Mouse (Mus musculus) midbrain, embryonic 14.5 days (tissue): ENCODE measurements at regions not wholly inside any gene's neighbourhood (a gene's known extent, or its start where the extent isn't known, plus 50 kb on each side); places are given as distances from the start of the nearest gene placed in this dataset.
A peak's percentile ranks its signal among the peaks of the same experiment; 100 is the strongest.

Source experiments
- ATAC-seq: fragments of 200-750 bp; cut with Nextera tagmentation; 2 replicates; pipeline ENCODE4 v1.8.0; 2017; ENCODE audit warnings: moderate number of reproducible peaks, moderate library complexity; ENCODE audit not compliant: low FRiP score, low TSS enrichment
- DNase-seq: peaks from one replicate; pipeline ENCODE4 v3.0.0-alpha.2; 2015
- H3K27ac ChIP-seq: fragments of 300-500 bp; sonication (generic); replicated peaks from 2 replicates; pipeline ENCODE4 v1.5.1; 2014; ENCODE audit warnings: mild to moderate bottlenecking, low read depth, low read length, moderate library complexity
- H3K27me3 ChIP-seq: fragments of 300-500 bp; sonication (generic); 2 replicates; pipeline ENCODE4 v1.6.1; 2014; ENCODE audit warnings: low read length, control low read depth, mixed read lengths; ENCODE audit not compliant: control insufficient read depth, insufficient read depth
- H3K36me3 ChIP-seq: fragments of 300-500 bp; sonication (generic); 2 replicates; pipeline ENCODE4 v1.6.1; 2014; ENCODE audit warnings: low read length, control low read depth; ENCODE audit not compliant: control insufficient read depth, insufficient read depth
- H3K4me1 ChIP-seq: fragments of 300-500 bp; sonication (generic); 2 replicates; pipeline ENCODE4 v1.6.1; 2014; ENCODE audit warnings: mild to moderate bottlenecking, antibody characterized with exemption, low read length, control low read depth; ENCODE audit not compliant: control insufficient read depth, insufficient read depth
- H3K4me2 ChIP-seq: fragments of 300-500 bp; sonication (generic); 2 replicates; pipeline ENCODE4 v1.6.1; 2014; ENCODE audit warnings: mild to moderate bottlenecking, low read length, moderate library complexity
- H3K4me3 ChIP-seq: fragments of 300-500 bp; sonication (generic); replicated peaks from 2 replicates; pipeline ENCODE4 v1.5.1; 2014; ENCODE audit warnings: low read depth, low read length
- H3K9ac ChIP-seq: fragments of 300-500 bp; sonication (generic); replicated peaks from 2 replicates; pipeline ENCODE4 v1.6.1; 2014; ENCODE audit warnings: mild to moderate bottlenecking, low read length, moderate library complexity
- H3K9me3 ChIP-seq: fragments of 300-500 bp; sonication (generic); 2 replicates; pipeline ENCODE4 v1.6.1; 2016; ENCODE audit warnings: low read length, control low read depth, mixed read lengths; ENCODE audit not compliant: control insufficient read depth
- WGBS: fragments of 180-500 bp; shearing (Covaris S2); extraction: QIAGEN DNeasy Blood & Tissue Kit; methylation state at CpG from one replicate; pipeline ENCODE4 v1.1.7; 2014; 5-methylcytosine and 5-hydroxymethylcytosine counted together

GRCm38 (mm10) chr5:106557733-106558132 is 51.2 kb upstream of the Gm17304 start:
- no peak for ATAC-seq
- 54% methylated on average over 11 of the region's 11 CpGs for WGBS
- H3K9ac ChIP-seq, result no peak overlapping the region

DNA sequence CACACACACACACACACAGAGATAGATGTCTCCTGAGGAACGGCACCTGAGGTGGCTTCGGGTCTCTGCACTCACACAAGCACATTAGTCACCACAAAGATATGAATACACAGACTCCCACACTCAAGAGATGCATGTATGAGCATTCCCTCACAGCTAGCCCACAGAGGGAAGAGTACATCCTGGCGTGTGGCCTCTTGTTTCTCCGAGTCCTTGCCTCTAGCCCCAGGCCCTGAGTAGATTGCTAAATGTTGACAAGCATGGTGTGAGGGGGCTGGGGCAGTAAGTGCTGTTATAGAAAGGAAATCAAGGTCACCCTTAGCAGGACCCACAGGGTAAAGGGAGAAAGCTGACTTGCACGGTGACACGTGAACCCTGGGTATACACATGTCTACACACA is 69.6 kb upstream of the Gm17304 start:
- 0 out of 2 replicates have a peak, but pooled peaks cover 3% of the 10 kb centered on the region for H3K27me3 ChIP-seq
- no peak overlapping the region for H3K27ac ChIP-seq
- no peaks in the 10 kb centered on the region for H3K9me3 ChIP-seq
- H3K9ac ChIP-seq, result no peak overlapping the region
- 84% methylated on average over 6 of the region's 6 CpGs for WGBS
- ATAC-seq (no peak), DNase-seq (no peak)
- H3K4me3 ChIP-seq, result no peak overlapping the region
- H3K4me1 ChIP-seq, result no peaks in the 10 kb centered on the region
- H3K4me2 ChIP-seq, result no peak overlapping the region
- H3K36me3 ChIP-seq, result no peaks in the 10 kb centered on the region

More at GRCm38 (mm10) chr5:106557733-106558132, 51.2 kb upstream of the Gm17304 start:
- Histone ChIP-seq H3K27ac (0 out of 2 replicates have a peak overlapping the region, but pooled peaks have one; percentile 26), H3K4me1 (peaks cover 40% of the 10 kb centered on the region), H3K9me3 (no peaks in the 10 kb centered on the region), H3K36me3 (no peaks in the 10 kb centered on the region), H3K27me3 (peaks cover 37% of the 10 kb centered on the region), H3K4me3 (no peak overlapping the region), H3K4me2 (no peak overlapping the region)
- no peak for DNase-seq

GRCm38 (mm10) chr5:106537153-106537552 is 71.7 kb upstream of the Gm17304 start:
- DNase-seq, result no peak
- WGBS, result 44% methylated on average over 6 of the region's 6 CpGs
- H3K9ac ChIP-seq, result no peak overlapping the region
- H3K4me3 ChIP-seq, result no peak overlapping the region
- H3K27ac ChIP-seq, result no peak overlapping the region
- H3K36me3 ChIP-seq, result no peaks in the 10 kb centered on the region
- ATAC-seq, result no peak
- no peak overlapping the region for H3K4me2 ChIP-seq
- no peaks in the 10 kb centered on the region for H3K4me1 ChIP-seq
- no peaks in the 10 kb centered on the region for H3K9me3 ChIP-seq
- H3K27me3 ChIP-seq, result no peaks in the 10 kb centered on the region

- Histone ChIP-seq H3K4me3 (no peak overlapping the region), H3K9me3 (no peaks in the 10 kb centered on the region), H3K9ac (no peak overlapping the region), H3K36me3 (no peaks in the 10 kb centered on the region), H3K27ac (no peak overlapping the region), H3K4me2 (no peak overlapping the region), H3K4me1 (no peaks in the 10 kb centered on the region), H3K27me3 (no peaks in the 10 kb centered on the region)
- ATAC-seq, result no peak
- peak; percentile 17 for DNase-seq
- WGBS, result 90% methylated on average over 5 of the region's 5 CpGs
These were observed 72.8 kb upstream of the Gm17304 start for GRCm38 (mm10) chr5:106536068-106536467.

- DNase-seq (no peak), ATAC-seq (no peak)
- no peak overlapping the region for H3K27ac ChIP-seq
- WGBS, result 92% methylated on average over 8 of the region's 8 CpGs
- no peak overlapping the region for H3K4me2 ChIP-seq
- no peak overlapping the region for H3K4me3 ChIP-seq
- no peaks in the 10 kb centered on the region for H3K27me3 ChIP-seq
- H3K4me1 ChIP-seq, result no peaks in the 10 kb centered on the region
- H3K9me3 ChIP-seq, result no peaks in the 10 kb centered on the region
- no peaks in the 10 kb centered on the region for H3K36me3 ChIP-seq
- H3K9ac ChIP-seq, result no peak overlapping the region
These were observed 70.8 kb upstream of the Barhl2 start for GRCm38 (mm10) chr5:106528811-106529210.

DNA sequence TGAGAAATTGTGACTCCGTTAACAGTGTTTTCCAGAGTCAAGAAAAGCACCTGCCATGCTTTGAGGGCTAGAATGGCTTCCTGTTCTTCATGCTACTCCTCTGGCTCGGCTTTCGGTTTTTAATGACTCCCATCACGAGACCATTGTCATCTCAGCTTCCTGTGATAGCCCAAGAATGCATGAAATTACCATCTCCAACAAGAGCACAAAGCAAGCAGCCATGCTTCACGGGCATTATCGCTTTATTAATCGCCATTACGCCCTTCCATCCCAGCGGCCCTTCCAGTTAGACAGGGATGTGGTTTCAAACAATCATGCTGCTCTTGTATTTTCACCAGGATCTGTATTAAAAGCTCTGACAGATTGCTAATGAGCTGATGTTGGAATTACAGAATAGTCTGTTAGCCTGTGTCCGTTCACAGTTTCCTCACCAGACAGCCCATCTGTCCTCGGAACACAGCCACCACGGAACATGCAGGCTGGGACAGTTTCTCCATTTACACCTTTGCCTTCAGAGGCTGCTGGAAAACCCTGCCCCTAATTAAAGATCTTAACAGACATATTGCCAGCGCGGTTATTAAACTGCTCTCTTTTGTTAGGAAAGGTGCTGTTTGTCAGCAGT is 69.5 kb upstream of the Barhl2 start:
- Histone ChIP-seq H3K4me3 (no peak overlapping the region), H3K9me3 (no peaks in the 10 kb centered on the region), H3K4me2 (no peak overlapping the region), H3K9ac (no peak overlapping the region), H3K36me3 (no peaks in the 10 kb centered on the region), H3K27me3 (no peaks in the 10 kb centered on the region), H3K27ac (no peak overlapping the region), H3K4me1 (no peaks in the 10 kb centered on the region)
- WGBS, result 37% methylated on average over 14 of the region's 14 CpGs
- DNase-seq (no peak), ATAC-seq (no peak)

GRCm38 (mm10) chr5:106512423-106513089 is 54.6 kb upstream of the Barhl2 start:
- no peaks in the 10 kb centered on the region for H3K9me3 ChIP-seq

GRCm38 (mm10) chr5:106507901-106508300 is 49.9 kb upstream of the Barhl2 start:
- DNase-seq, result no peak

More at GRCm38 (mm10) chr5:106512423-106513089, 54.6 kb upstream of the Barhl2 start:
- no peak overlapping the region for H3K9ac ChIP-seq
- no peaks in the 10 kb centered on the region for H3K4me1 ChIP-seq
- H3K36me3 ChIP-seq, result no peaks in the 10 kb centered on the region
- H3K4me2 ChIP-seq, result no peak overlapping the region
- WGBS, result 74% methylated on average over 7 of the region's 7 CpGs
- DNase-seq (no peak), ATAC-seq (no peak)
- no peak overlapping the region for H3K4me3 ChIP-seq
- no peaks in the 10 kb centered on the region for H3K27me3 ChIP-seq
- H3K27ac ChIP-seq, result no peak overlapping the region

More at GRCm38 (mm10) chr5:106507901-106508300, 49.9 kb upstream of the Barhl2 start:
- no peak overlapping the region for H3K9ac ChIP-seq
- H3K36me3 ChIP-seq, result no peaks in the 10 kb centered on the region
- no peaks in the 10 kb centered on the region; the same call in 1 of the 2 replicates for H3K4me1 ChIP-seq
- H3K4me3 ChIP-seq, result no peak overlapping the region
- H3K4me2 ChIP-seq, result no peak overlapping the region
- WGBS, result 85% methylated on average over 5 of the region's 5 CpGs
- H3K27ac ChIP-seq, result no peak overlapping the region
- ATAC-seq, result no peak
- H3K9me3 ChIP-seq, result no peaks in the 10 kb centered on the region
- H3K27me3 ChIP-seq, result no peaks in the 10 kb centered on the region
